Mouse (Mus musculus) layer of hippocampus, adult 18-20 months (tissue): ENCODE results near the gene Sipa1l3. TPM values are rescaled to one million over a fixed set of nuclear protein-coding genes. Genes with fewer than 3 reads are reported as not detected.

ENCODE experiments used
- DNase-seq, 2 experiments: peaks; one replicate each; pipeline ENCODE4 v3.0.0; 2022; ENCODE audit warnings: low spot score in 2 of 2
- total RNA-seq, 2 experiments: library from RNA; stranded (reverse); gene quantifications; 2 replicates each; pipeline ENCODE4 v1.2.3; 2021

The Sipa1l3 gene
- total RNA-seq, 2 experiments from 2014 or later = 219 to 232 TPM

DNA sequence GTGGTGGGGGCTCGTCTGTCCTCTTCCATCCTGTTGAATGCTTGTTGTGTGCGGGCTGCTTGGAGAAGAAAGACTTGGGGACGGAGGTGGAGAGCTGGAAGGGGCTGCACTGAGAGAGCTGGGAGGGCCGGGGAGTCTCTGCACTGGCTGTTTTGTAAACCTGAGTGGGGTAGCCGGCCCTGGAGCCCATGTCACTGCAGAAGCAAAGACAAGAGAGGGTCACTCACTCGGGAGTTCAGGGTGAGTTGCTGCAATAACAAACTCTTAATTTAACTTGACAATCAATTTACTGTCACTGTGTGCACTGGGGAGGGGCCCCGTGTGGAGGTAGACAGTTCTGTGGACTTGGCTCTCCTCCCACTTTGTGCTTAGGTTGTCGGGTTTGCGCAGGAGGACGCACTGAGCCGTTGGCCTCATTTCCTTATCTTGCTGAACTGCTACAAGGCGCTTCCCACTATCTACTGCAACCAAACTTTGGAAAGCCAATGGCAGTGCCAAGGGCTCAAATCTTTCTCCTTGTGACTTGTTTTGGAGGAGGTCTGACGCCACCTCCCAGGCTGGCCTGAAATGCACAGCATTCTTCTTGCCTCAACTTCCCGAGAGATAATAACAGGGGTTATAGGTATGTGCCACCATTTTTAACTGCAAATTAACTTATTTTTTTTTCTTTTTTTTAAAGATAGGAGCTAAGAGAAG, 179.3 kb downstream of the Sipa1l3 start:
- no peak for DNase-seq

GRCm38 (mm10) chr7:29338351-29338919, 180.0 kb downstream of the Sipa1l3 start:
- DNase-seq = no peak

DNA sequence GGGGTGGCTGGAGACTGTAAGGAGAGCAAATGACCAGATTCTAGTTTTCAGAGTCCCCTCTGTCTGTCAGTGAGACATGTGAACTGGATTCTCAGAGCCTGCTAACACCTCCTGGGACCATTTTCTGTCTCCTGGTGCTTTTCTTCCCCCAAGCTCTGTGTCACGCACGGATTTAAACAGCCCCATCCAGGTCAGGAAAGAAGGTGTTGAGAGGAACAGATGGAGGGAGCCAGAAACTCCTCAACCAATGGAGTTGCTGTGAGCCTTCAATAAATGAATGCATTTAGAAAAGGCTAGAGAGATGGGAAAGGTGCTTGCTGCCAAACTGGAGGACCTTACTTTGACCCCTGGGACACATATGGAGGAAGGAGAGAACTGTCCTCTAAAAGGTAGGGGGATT, 180.7 kb downstream of the Sipa1l3 start:
- no peak for DNase-seq

DNA sequence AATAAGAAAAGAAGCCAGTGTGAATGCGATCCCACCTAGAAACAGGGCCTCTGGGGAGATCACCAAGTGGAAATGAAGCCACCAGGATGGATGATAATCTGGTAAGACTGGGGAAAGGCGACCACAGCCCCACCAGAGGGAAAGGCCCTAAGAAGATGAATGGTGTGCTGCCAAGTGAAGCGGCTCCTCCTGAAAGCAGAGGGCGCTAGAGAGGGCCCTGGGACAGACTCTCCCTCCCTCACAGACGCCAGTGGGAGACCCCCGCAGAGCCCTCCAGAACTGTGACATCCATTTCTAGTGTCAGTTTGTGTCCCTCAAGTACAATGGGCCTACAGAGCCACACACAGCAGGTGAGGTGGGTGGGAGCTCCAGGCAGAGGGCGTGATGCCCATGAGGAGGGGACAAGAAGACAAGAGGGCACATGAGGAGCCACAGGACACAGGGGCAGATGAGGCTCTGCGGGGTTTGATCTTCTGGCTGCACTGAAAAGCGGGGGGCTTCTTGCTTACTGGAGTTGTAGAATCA, 181.6 kb downstream of the Sipa1l3 start:
- no peak for DNase-seq

DNA sequence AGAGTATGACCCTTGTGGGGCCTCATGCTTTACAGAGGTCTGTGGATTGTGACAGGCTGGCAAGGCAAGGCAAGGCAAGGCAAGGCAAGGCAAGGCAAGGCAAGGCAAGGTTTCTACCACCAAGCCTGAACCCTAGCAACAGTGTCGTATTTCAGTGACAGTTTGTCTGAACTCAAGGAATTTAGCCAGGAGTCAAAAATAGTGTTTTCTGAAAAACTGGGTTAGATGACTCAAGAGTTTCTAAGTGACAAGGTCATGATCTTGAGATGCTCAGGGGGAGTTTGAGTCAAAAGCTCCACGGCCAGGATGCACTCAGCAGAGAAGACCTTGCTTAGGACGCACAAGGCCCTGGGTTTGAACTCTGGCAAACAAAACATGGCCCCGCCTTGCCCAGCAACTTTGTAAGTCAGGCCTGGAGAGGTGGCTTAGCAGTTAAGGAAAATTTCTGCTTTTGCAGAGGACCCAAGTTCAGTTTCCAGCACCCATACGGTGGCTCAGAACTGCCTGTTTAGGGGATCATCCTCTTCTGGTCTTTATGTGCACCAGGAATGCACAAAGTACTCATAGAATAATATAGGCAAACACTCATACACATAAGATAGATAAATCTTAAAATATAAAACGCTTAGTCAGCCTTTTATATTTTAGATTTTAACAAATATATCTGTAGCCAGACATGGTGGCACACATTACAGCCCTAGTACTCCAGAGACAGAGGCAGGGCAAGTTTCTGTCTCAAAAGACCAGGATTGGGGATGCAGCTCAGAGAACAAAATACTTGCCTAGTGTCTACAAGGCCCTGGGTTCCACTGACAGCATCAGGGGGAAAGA, 182.4 kb downstream of the Sipa1l3 start:
- no peak for DNase-seq

DNA sequence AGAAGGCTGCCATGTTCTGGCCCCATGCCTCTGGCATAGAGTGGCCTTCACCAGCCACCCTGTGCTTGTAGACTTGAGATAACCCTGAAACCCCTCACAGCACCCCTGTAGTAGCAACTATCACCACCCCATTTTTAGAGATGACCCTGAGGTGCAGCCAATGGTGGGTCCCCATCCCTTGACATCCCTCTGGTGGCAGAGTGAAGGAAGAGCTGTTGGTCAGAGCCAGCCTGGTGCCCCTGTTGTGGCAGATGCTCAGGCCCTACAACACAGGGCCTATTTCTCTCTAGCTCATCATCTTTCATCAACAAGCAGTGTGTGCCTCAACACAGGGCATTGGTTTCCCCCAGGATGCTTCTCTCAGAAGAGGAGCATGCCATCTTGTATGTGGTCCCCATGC, 183.2 kb downstream of the Sipa1l3 start:
- no peak for DNase-seq

DNA sequence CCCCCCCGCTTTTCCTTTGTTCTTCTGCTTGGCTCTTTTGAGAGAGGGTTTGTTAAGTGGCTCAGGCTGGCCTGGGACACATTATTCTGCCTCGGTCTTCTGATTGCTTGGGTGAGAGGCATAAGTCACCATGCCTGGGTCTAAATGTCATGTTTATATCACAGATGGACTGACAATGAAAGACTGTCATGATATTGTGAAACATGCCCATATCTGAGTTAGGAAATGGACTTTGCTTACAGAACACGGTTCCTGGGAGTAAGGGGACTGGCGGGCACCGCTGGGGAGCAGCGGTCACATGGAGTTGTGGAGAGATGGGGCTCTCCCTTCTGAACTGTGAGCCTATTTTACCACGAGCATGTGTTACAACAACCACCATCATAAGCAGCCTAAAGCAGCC, 184.3 kb downstream of the Sipa1l3 start:
- no peak for DNase-seq

DNA sequence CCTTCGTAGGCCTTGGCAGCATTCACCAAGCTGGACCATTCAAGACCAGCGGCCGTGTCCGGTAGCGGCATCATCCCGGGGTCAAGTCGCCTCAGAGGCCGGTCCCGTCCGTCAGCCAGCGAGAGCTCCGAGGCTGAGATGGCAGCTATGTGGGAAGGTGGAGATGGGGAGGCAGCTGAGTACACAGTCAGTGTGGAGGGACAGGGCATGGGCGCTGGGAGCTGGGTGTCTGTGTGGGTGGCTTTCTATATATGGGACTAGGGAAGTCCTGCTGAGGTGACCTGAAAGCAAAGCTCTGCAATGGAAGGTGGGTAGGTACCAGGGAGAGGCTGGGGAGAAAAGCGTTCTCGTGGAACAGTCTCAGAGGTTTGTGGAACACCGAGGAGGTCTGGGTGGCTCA, 189.5 kb downstream of the Sipa1l3 start:
- no peak for DNase-seq

DNA sequence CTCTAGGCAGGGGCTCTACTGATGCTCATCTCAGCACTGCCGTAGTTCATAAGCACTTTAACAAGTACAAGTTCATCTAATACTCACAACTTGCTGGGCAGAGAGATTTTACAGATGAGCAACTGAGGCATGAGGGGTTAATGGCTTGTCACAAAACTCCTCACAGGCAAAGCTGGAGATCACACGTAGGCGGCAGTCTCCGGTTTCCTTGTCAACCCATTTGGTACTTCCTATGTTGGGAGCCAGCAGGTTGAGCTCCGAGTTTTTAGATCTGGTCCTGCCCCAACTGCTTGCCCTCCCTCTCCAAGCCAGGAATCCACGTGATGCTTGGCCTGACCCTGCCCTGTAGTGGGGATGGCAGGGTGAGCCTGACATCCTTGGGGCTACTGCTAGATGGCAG, 191.4 kb downstream of the Sipa1l3 start:
- peak in 1 of 2 experiments; percentile 57 for DNase-seq

GRCm38 (mm10) chr7:29319337-29320307, 198.8 kb downstream of the Sipa1l3 start:
- peak in 1 of 2 experiments; percentile 41 for DNase-seq

DNA sequence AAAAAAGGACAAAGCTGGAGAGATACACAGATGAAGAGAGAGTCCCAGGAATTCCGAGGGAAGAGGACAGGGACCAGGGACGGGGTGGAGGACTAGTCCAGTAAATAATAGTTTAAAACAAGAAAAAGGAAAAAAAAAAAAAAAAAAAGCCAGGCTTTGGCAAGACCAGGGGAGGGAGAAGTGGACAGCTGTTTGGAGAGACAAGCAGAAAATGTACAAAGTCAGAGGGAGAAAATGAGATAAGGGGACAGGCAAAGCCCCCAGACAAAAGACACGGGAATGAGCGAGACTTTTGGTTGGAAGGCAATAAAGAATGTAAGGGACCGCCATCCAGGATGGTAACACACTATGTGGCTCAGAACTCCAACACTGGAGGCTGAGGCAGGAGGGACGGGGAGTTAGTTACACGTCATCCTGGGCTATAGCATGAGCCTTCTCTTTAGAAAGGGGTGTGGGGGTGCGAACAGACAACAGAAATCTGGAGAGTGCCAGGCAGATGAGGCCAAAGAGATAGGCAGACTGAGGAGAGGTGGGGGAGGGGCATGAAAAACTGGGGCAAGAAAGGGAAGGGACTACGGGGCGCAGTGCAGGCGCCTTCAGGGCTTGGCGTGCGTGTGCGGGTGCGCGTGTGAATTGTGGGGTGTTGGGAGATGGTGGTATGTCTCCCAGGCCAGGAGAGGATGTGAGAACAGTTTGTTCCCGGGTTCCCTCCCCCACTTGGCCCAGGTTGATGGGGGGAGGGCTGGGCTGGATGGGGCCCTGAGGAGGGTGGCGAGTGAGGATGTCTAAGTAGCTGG, 200.1 kb downstream of the Sipa1l3 start:
- DNase-seq = peak in 1 of 2 experiments; percentile 62

DNA sequence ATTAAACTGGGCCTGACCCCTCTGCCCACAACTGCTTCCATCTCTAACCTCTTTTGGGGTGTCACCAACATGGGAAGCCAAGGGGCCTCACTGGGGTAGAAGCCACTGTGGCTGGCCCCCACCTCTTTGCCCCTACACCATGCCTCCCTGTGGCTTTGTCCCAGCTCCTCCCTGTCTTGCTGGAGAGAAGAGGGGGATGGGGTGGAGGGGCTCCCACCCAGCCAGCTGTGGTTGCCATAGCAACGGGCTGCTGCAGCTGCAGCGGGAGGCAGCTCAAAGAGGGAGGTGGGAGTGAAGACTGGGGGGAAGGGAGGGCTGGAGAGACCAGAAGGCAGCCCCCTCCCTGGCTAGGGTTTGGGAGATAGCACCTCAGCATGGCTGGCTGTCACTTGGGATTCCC, 200.9 kb downstream of the Sipa1l3 start:
- peak in 1 of 2 experiments; percentile 44 for DNase-seq

DNA sequence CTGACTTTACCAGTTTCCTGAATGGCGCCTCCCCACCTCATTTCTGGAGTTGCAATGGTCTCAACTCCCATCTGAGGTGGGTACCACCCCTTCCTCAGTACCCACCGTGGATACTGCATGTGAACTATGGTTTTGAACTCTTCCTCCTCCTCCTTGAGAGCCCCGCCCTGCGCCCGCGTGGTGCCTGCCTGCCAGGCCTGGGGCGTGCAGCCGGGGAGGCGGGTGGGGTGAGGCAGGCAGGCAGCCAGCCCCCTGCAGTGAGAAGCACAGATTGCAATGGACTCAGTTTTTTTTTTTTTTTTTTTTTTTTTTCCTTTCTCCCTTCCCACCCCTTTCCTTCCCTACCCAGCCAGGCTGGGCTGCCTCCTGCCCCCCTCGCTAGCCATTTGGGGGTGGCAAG, 201.5 kb downstream of the Sipa1l3 start:
- peak; percentile 73 to 81 for DNase-seq

- peak in 1 of 2 experiments; percentile 55 for DNase-seq
These were observed 202.2 kb downstream of the Sipa1l3 start for GRCm38 (mm10) chr7:29316137-29316734.

- peak; percentile 76 to 87 for DNase-seq
These were observed 203.4 kb downstream of the Sipa1l3 start for GRCm38 (mm10) chr7:29314844-29315628.

GRCm38 (mm10) chr7:29313572-29314261, 204.7 kb downstream of the Sipa1l3 start:
- DNase-seq = no peak

DNA sequence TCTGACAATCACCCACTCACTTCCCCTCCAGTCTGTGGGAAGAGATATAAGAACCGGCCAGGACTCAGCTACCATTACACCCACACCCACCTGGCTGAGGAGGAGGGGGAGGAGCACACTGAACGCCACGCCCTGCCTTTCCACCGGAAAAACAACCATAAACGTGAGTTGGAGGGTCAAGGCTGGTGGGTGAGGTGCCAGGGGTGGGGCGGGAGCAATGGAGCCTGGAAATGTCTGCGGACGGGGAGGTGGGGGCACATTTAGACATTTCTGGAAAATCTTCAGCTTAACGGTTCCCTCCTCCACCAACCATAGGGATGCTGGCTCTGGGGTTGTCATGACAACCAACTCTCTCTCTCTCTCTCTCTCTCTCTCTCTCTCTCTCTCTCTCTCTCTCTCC, 205.4 kb downstream of the Sipa1l3 start:
- peak; percentile 66 to 78 for DNase-seq

DNA sequence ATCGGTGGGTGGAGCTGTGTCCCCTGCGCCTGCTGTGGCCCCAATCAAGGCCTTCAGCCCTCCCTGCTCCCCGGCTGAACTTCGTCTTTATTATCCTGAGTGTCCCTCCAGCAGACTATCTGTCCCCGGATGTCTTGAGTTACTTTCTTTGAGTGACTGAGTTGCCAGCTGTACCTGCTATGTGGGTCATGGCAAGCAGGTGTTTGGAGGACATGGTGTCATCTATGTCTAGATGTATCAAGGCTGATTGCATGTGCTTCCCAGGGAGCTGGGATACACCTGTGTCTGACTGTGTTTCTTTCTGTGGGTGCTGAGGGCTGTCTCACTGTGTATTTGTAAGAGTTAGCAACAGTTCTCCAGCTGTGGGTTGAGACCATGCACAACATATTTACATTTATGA, 208.7 kb downstream of the Sipa1l3 start:
- DNase-seq = no peak
